Mouse (Mus musculus): ENCODE measurements around the gene Bcl2. TPM values are rescaled to one million over a fixed set of nuclear protein-coding genes. Genes with fewer than 3 reads are reported as not detected.

Gene Bcl2
- total RNA-seq, 2 experiments from 2014 or later, result 13.6 to 16.0 TPM

- DNase-seq, result no peak
Observed at GRCm38 (mm10) chr1:106662486-106662885, 51.6 kb downstream of the Bcl2 start.

- DNase-seq, result no peak
Observed at GRCm38 (mm10) chr1:106658293-106658847, 55.7 kb downstream of the Bcl2 start.

- no peak for DNase-seq
Observed at GRCm38 (mm10) chr1:106656207-106656738, 57.8 kb downstream of the Bcl2 start.

GRCm38 (mm10) chr1:106654254-106654653, 59.8 kb downstream of the Bcl2 start:
- DNase-seq, result no peak

- peak; percentile 50 for DNase-seq
Observed at GRCm38 (mm10) chr1:106653441-106653860, 60.6 kb downstream of the Bcl2 start.

- no peak for DNase-seq
Observed at GRCm38 (mm10) chr1:106651211-106651610, 62.9 kb downstream of the Bcl2 start.

GRCm38 (mm10) chr1:106650427-106650826, 63.6 kb downstream of the Bcl2 start:
- no peak for DNase-seq

GRCm38 (mm10) chr1:106647336-106647735, 66.7 kb downstream of the Bcl2 start:
- no peak for DNase-seq

- DNase-seq, result no peak
Observed at GRCm38 (mm10) chr1:106644566-106644965, 69.5 kb downstream of the Bcl2 start.

GRCm38 (mm10) chr1:106643527-106643926, 70.5 kb downstream of the Bcl2 start:
- DNase-seq, result no peak

- no peak for DNase-seq
Observed at GRCm38 (mm10) chr1:106640577-106640976, 73.5 kb downstream of the Bcl2 start.

- no peak for DNase-seq
Observed at GRCm38 (mm10) chr1:106637705-106638104, 76.4 kb downstream of the Bcl2 start.

GRCm38 (mm10) chr1:106636714-106637113, 77.4 kb downstream of the Bcl2 start:
- DNase-seq, result no peak

GRCm38 (mm10) chr1:106633207-106633606, 80.9 kb downstream of the Bcl2 start:
- peak; percentile 20 for DNase-seq

- no peak for DNase-seq
Observed at GRCm38 (mm10) chr1:106631869-106632463, 82.1 kb downstream of the Bcl2 start.

GRCm38 (mm10) chr1:106630973-106631372, 83.1 kb downstream of the Bcl2 start:
- no peak for DNase-seq

GRCm38 (mm10) chr1:106629931-106630682, 84.0 kb downstream of the Bcl2 start:
- peak; percentile 51 for DNase-seq

GRCm38 (mm10) chr1:106629470-106629830, 84.6 kb downstream of the Bcl2 start:
- peak; percentile 14 for DNase-seq

GRCm38 (mm10) chr1:106628718-106629469, 85.2 kb downstream of the Bcl2 start:
- peak; percentile 59 for DNase-seq

GRCm38 (mm10) chr1:106628279-106628678, 85.8 kb downstream of the Bcl2 start:
- no peak for DNase-seq

- DNase-seq, result peak; percentile 17
Observed at GRCm38 (mm10) chr1:106627241-106627640, 86.8 kb downstream of the Bcl2 start.

GRCm38 (mm10) chr1:106620174-106620931, 93.7 kb downstream of the Bcl2 start:
- DNase-seq, result no peak

Data from heart, postnatal 4 days (tissue).